Mouse (Mus musculus) megakaryocyte, adult 5-6 weeks (primary cell): ENCODE data around the gene Gm11564. TPM values are rescaled to one million over a fixed set of nuclear protein-coding genes. Genes with fewer than 3 reads are reported as not detected.
"Not testable (repeated sequence)": the region's sequence is repeated elsewhere in the genome, so short reads cannot be mapped to it uniquely, and the experiment has no call there.

ENCODE experiments used
- ATAC-seq: 2 replicates; pipeline ENCODE4 v1.8.0; 2016; ENCODE audit warnings: mild to moderate bottlenecking, inconsistent platforms; ENCODE audit not compliant: poor library complexity, severe bottlenecking
- total RNA-seq, 2 experiments: library from RNA; stranded (forward) in 1 of 2; stranded (reverse) in 1 of 2; fragments of 153-499, 151-499 nt in 1 of 2; fragments of 221-1000, 200-1000 nt in 1 of 2; gene quantifications; 2 replicates each; pipeline versions ENCODE4 v1.2.3 to v1.2.4; 2015 to 2017

Gene Gm11564
- total RNA-seq (2015) (not detected in 2 replicates), total RNA-seq (2017) (not detected in 2 replicates)

- not testable (repeated sequence) for ATAC-seq
Measured at GRCm38 (mm10) chr11:99815566-99815965, at the start of gene Gm11564. Gene Gm11564, minus strand, starts transcription at chr11:99815666.

GRCm38 (mm10) chr11:99864176-99864575 is 48.7 kb upstream of the Gm11564 start, which contains the start of gene Gm11559:
Gene Gm11559, plus strand, starts transcription at chr11:99864476.
- not testable (repeated sequence) for ATAC-seq

- ATAC-seq, result no peak
Measured at GRCm38 (mm10) chr11:99858761-99859160, 43.3 kb upstream of the Gm11564 start.

GRCm38 (mm10) chr11:99857617-99858016 is 42.2 kb upstream of the Gm11564 start, which contains the start of gene Gm11568:
Gene Gm11568, plus strand, starts transcription at chr11:99857917.
- no peak for ATAC-seq

GRCm38 (mm10) chr11:99854121-99854520 is 38.7 kb upstream of the Gm11564 start:
- no peak for ATAC-seq

- no peak for ATAC-seq
Measured at GRCm38 (mm10) chr11:99851508-99851907, 36.0 kb upstream of the Gm11564 start, which contains the start of gene Krtap4-16. Gene Krtap4-16, minus strand, starts transcription at chr11:99851608.

GRCm38 (mm10) chr11:99846746-99847145 is 31.3 kb upstream of the Gm11564 start:
- ATAC-seq, result no peak

GRCm38 (mm10) chr11:99842185-99842584 is 26.7 kb upstream of the Gm11564 start:
- no peak for ATAC-seq

GRCm38 (mm10) chr11:99837966-99838365 is 22.5 kb upstream of the Gm11564 start, which contains the start of gene 2300003K06Rik:
Gene 2300003K06Rik, minus strand, starts transcription at chr11:99838066.
- no peak for ATAC-seq

GRCm38 (mm10) chr11:99809792-99810191 is 5.7 kb downstream of the Gm11564 start, which contains the start of gene Krtap4-13:
Gene Krtap4-13, minus strand, starts transcription at chr11:99809892.
- not testable (repeated sequence) for ATAC-seq

- not testable (repeated sequence) for ATAC-seq
Measured at GRCm38 (mm10) chr11:99804346-99804745, 11.1 kb downstream of the Gm11564 start, which contains the start of gene Gm11554. Gene Gm11554, minus strand, starts transcription at chr11:99804446.

GRCm38 (mm10) chr11:99798832-99799231 is 16.6 kb downstream of the Gm11564 start, which contains the start of gene Gm11569:
Gene Gm11569, minus strand, starts transcription at chr11:99798932.
- ATAC-seq, result not testable (repeated sequence)

GRCm38 (mm10) chr11:99793367-99793766 is 22.1 kb downstream of the Gm11564 start, which contains the start of gene Gm11596:
Gene Gm11596, minus strand, starts transcription at chr11:99793467.
- ATAC-seq, result no peak

- not testable (repeated sequence) for ATAC-seq
Measured at GRCm38 (mm10) chr11:99784900-99785299, 30.6 kb downstream of the Gm11564 start, which contains the start of gene Krtap4-9. Gene Krtap4-9, plus strand, starts transcription at chr11:99785200.

- ATAC-seq, result no peak
Measured at GRCm38 (mm10) chr11:99780604-99781003, 34.9 kb downstream of the Gm11564 start, which contains the start of gene Krtap4-8. Gene Krtap4-8, minus strand, starts transcription at chr11:99780704.

GRCm38 (mm10) chr11:99778401-99778800 is 37.1 kb downstream of the Gm11564 start:
- no peak for ATAC-seq

- ATAC-seq, result not testable (repeated sequence)
Measured at GRCm38 (mm10) chr11:99772813-99773212, 42.7 kb downstream of the Gm11564 start, which contains the start of gene Gm11595. Gene Gm11595, minus strand, starts transcription at chr11:99772913.

- no peak for ATAC-seq
Measured at GRCm38 (mm10) chr11:99768410-99768809, 47.1 kb downstream of the Gm11564 start.
